Mouse (Mus musculus): ENCODE measurements around the gene Brd1. TPM values are rescaled to one million over a fixed set of nuclear protein-coding genes. Genes with fewer than 3 reads are reported as not detected.

Brd1 gene
- 22.4 and 22.7 TPM in 2 replicates for polyA plus RNA-seq (2012; rRNA removed)

DNA sequence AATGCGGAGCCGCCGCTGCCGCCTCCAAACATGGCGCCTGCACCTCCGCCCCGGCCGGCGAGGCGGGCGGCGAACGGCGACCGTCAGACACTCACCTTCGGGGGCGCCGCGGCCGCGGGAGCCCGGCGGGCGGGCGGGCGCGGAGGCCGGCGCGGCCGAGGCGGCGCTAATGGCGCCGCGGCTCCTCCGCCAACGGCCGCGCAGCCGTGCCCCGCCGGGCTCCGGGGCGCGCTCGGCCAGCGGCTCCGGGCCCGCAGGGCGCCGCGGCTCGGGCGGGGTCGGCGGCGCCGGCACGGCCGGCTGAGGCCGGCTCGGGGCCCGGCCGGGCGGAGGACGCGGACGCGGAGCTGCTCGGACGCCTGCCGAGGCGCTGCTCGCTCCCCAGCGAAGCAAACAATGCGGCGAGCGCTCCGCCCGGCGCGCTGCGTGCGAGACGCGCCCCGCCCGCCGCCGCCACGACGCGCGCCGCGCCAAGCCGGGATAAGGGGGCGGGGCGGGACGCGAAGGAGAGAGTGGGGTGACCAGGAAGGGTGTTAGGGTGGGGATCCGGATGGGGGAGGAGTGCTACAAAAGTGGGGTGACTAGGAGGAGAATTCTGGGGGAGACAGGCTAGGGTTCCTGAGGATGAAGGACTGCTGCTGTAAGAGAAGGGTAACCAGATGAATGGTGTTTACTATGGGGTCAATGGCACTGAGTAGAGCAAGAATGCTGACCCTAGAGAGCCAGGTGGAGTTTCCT lies at the start of gene Brd1:
TSS of gene Brd1 (minus strand) at position 400 of the 738 bp plus-strand sequence.

DNA sequence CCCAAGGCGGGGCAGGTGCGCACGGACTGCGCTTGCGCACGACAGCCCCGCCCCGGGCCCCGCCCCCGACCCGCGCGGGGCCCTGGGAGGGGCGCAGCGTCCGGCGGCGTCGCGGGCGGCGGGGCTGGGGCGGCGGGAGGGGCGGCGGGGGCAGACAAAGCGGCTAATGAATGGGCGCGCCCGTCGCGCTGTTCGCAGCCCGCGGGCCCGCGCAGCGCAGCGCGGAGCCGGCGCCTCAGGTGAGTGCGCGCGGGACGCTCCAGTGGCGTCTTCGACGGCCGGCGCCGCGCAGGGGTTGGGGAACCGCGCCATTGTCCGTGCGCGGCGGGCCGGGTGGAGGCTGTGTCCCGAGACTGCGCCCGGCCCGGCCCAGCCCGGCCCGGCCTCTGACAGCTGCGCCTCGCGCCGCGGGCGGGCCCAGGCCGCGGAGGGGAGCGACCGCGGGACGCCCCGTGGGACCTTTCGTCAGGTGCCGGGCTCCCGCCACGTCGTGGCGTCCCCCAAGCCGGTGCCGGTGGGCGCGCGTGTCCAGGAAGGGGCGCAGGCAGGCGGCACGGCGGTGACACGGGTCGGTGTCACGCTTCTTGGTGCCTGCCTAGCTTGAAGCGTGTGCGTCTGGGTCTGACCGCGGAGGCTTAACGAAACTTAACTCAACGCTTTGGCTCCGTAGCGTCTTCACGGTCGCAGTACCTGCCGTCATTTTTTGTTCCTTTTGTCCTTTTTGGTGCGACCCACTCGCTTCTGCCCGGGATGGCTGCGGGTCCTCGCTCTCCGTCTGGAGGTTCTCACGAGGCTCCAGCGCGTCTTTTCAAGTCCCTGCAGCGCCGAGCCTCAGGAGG lies 17.8 kb upstream of the Brd1 start, which contains the start of gene Zbed4:
TSS of gene Zbed4 (plus strand) at position 97 of the 839 bp plus-strand sequence.

Other genes starting within 250 kb of the Brd1 start
- not detected in 2 replicates for gene Zdhhc25, start 133.9 kb downstream of the Brd1 start, polyA plus RNA-seq (2012; rRNA removed)
- 11.4 and 13.0 TPM in 2 replicates for gene Zbed4, start 17.4 kb upstream of the Brd1 start, polyA plus RNA-seq (2012; rRNA removed)
- 12.8 and 13.2 TPM in 2 replicates for gene Alg12, start 85.1 kb upstream of the Brd1 start, polyA plus RNA-seq (2012; rRNA removed)
- 51.9 and 55.9 TPM in 2 replicates for gene Creld2, start 85.4 kb upstream of the Brd1 start, polyA plus RNA-seq (2012; rRNA removed)
- 14.1 and 15.1 TPM in 2 replicates for gene Pim3, start 128.0 kb upstream of the Brd1 start, polyA plus RNA-seq (2012; rRNA removed)
- 0.54 and 0.68 TPM in 2 replicates for gene Ttll8, start 220.2 kb upstream of the Brd1 start, polyA plus RNA-seq (2012; rRNA removed)
- gene Mlc1, start 244.8 kb upstream of the Brd1 start, polyA plus RNA-seq (2012; rRNA removed) = 37.5 and 41.8 TPM in 2 replicates
- gene Mov10l1, start 248.7 kb upstream of the Brd1 start, polyA plus RNA-seq (2012; rRNA removed) = 0.03 TPM in 1 of 2 replicates, not detected in the other

Data from central nervous system, embryonic 18 days (tissue).